Mouse (Mus musculus) layer of hippocampus, postnatal 36 days (tissue): Measurements from ENCODE around the gene Cd46. TPM values are rescaled to one million over a fixed set of nuclear protein-coding genes. Genes with fewer than 3 reads are reported as not detected.

Experiments
- DNase-seq, 2 experiments: peaks; one replicate each; pipeline ENCODE4 v3.0.0; 2022
- total RNA-seq, 2 experiments: library from RNA; stranded (reverse); gene quantifications; 2 replicates each; pipeline ENCODE4 v1.2.3; 2021

The Cd46 gene
- total RNA-seq, 2 experiments from 2014 or later, result 3.9 to 4.9 TPM

GRCm38 (mm10) chr1:195018089-195018999 lies 73.7 kb downstream of the Cd46 start:
- DNase-seq, result peak; percentile 81 to 91

GRCm38 (mm10) chr1:195017626-195018025 lies 74.4 kb downstream of the Cd46 start:
- DNase-seq, result no peak

GRCm38 (mm10) chr1:195016811-195017501 lies 75.1 kb downstream of the Cd46 start:
- peak; percentile 71 to 77 for DNase-seq

GRCm38 (mm10) chr1:195015281-195015680 lies 76.8 kb downstream of the Cd46 start:
- DNase-seq, result no peak

- DNase-seq, result no peak
Observed at GRCm38 (mm10) chr1:195014201-195014885, 77.7 kb downstream of the Cd46 start.

GRCm38 (mm10) chr1:195012531-195012930 lies 79.5 kb downstream of the Cd46 start:
- no peak for DNase-seq

- no peak for DNase-seq
Observed at GRCm38 (mm10) chr1:195006267-195006666, 85.8 kb downstream of the Cd46 start.

- DNase-seq, result no peak
Observed at GRCm38 (mm10) chr1:195004194-195004593, 87.9 kb downstream of the Cd46 start.

- DNase-seq, result no peak
Observed at GRCm38 (mm10) chr1:195003328-195003727, 88.7 kb downstream of the Cd46 start.

- DNase-seq, result no peak
Observed at GRCm38 (mm10) chr1:194998396-194998795, 93.7 kb downstream of the Cd46 start.

GRCm38 (mm10) chr1:194995196-194995595 lies 96.9 kb downstream of the Cd46 start:
- no peak for DNase-seq

GRCm38 (mm10) chr1:194994262-194994661 lies 97.8 kb downstream of the Cd46 start:
- no peak for DNase-seq

GRCm38 (mm10) chr1:194993409-194993988 lies 98.5 kb downstream of the Cd46 start:
- DNase-seq, result no peak

- DNase-seq, result no peak
Observed at GRCm38 (mm10) chr1:194992589-194993317, 99.3 kb downstream of the Cd46 start.

- DNase-seq, result no peak
Observed at GRCm38 (mm10) chr1:194991654-194992053, 100.4 kb downstream of the Cd46 start.

- no peak for DNase-seq
Observed at GRCm38 (mm10) chr1:194990976-194991375, 101.1 kb downstream of the Cd46 start.

- DNase-seq, result no peak
Observed at GRCm38 (mm10) chr1:194989024-194989423, 103.0 kb downstream of the Cd46 start.
